Mouse (Mus musculus) regulatory T cell (primary cell): ENCODE measurements at regions not wholly inside any gene's neighbourhood (a gene's known extent, or its start where the extent isn't known, plus 50 kb on each side); places are given as distances from the start of the nearest gene placed in this dataset.

Experiments used
- in situ Hi-C: fragments of 300-600 bp; cut with MboI, MseI; formaldehyde crosslinking; loops from one replicate; pipeline ENCODE4 v1.15.1; 2025; ENCODE audit warnings: high pct_unique_total_duplicates

DNA sequence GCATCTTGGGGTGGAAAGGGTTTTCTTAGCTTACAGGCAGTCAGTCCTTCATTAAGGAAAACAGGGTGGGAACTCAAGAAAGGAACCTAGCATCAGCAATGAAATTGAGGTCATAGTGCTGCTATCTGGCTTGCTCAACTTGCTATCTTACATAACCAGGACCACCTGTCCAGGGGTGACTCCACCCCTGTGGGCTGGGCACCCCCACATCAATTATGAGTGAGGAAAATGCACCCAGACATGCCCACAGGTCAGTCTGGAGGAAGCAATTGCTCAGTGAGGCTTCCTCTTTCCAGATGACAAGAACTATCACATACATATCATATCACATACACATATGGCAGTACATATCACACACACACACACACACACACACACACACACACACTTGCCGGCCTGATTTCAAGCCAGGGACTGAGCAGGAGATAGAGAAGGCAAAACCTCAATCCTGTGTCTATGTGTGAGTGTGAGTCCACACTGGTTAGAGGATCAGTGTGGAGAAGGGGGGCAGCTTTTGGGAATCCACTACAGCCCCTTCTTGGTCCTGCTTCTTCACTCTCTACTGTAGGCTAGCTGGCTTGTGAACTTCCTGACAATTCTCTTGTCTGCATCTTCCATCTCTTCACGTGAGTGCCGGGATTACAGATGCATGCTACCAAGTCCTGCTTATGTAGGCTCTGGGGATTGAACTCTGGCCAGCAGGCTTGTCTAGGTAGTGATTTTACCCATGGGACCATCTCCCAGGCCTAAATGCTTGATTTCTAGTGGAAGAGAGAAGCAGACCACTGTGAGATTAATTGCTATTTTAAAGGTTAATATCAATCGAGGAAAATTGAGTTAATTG, 96.4 kb upstream of the Pgrmc2 start:
- in situ Hi-C loops, result no loop called here

DNA sequence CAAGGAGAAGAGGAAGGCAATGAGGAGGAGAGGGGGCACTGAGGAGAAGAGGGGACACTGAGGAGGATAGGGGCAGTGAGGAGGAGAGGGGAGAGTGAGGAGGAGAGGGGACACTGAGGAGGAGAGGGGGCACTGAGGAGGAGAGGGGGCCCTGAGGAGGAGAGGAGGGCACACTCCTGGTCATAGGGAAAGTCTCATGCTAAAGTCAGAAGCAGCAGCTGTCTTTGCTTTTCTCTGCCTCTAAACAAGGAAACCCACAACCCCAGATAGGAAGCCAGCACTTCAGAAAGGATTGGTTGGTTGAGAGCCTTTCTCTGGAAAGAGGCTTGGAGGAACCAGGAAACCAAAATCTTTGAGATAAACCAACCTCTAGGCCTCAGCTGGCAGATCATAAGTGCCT, 94.3 kb upstream of the Pgrmc2 start:
- in situ Hi-C loops, result no loop called here

DNA sequence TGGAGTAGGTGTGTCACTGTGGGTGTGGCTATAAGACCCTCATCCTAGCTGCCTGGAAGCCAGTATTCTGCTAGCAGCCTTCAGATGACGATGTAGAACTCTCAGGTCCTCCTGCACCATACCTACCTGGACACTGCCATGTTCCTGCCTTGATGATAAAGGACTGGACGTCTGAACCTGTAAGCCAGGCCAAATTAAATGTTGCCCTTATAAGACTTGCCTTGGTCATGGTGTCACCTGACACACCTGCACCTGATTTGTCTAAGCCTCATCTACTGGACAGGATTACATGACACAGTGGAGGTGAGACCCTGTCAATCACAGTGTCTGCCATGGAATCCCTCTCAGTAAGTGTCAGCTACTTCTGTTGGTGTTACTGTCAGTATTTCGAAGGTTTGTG, 92.5 kb upstream of the Pgrmc2 start:
- in situ Hi-C loops, result no loop called here

DNA sequence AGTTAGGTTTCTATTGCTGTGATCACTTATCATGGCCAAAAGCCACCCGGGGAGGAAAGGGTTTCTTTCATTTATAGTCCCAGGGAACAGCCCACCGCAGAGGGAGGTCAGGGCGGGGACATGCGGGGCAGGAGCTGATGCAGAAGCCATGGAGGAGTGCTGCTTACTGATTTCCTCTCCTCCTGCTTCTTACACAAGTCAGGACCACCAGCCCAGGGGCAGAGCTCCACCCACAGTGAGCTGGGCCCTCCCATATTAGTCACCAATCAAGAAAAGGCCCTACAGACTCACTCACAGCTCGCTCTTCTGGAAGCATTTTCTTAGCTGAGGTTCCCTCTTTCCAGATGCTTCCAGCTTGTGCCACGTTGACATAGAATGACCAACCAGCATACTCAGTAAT, 90.7 kb upstream of the Pgrmc2 start:
- in situ Hi-C loops, result no loop called here

DNA sequence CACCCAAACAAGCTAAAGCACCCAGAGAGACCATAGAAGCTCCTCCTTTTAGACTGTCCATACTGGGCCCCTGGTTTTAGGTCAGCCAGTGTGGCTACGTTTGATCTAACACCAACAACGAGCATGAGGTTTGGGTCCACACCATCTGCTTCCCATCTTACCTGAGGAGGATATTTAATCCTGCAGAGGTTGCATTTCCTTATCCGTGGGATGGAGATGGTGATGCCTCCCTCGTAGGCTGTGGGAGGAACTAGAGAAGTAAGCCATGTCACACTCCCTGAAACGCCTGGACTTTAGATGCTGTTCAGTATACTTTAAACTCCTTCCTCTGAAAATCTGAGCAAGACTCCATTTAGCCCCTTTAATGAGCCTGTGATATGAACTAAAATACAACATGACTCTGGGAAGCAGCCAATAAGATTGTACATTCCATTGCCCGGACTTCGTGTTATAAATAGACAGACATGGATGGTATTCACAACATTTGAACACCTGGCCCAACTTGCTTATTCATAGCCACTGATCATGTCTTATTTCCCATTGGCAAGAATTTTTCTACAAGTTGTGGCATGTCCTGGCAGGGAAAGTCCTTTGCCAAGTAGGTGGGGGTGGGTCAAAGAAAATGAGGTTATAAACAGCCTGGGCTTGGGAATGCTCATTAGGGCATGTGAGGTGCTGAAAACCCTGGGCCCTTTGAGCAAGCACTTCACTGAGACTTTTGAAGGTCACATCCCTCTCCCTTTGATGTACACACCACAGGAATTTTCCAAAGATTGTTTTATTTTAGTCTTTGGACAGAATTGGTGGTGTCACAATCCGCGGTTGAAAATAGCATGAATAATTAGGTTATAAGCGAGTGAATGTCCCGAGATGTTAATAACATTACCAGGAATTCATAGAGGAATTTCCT, 89.7 kb upstream of the Pgrmc2 start:
- in situ Hi-C loops, result no loop called here

DNA sequence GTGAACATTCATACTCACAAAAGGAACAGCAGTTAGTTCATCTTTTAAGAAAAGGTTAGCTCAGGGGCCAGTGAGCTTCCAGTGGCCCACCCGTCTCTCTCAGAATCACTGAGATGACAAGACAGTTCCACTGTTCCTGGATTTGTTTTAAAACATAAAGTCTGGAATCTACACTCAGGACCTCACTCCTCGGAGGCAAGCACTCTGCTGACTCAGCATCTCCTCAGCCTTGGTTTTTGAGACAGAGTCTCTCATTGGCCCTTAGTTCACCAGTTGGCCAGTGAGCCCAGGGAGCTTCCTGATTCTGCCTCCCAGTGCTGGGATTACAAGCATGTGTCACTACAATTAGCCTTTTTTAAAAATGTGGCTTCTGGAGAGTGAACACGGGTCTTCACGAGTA, 88.9 kb upstream of the Pgrmc2 start:
- in situ Hi-C loops, result no loop called here

DNA sequence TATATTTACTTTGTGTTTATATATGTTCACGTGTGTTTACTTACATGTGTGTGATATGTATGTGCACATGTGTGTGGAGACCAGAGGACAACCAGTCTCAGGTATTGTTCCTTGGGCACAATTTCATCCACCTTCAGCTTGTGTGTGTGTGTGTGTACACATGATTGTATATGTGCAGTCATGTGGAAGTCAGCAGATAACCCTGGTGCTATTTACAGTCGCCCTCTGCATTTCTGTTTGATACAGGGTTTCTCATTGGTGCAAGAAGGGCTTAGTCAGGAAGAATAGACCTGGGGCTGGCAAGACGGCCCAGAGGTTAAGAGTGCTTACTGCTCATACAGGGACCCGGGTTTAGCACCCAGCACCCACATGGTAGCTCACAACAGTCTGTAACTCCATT, 88.5 kb upstream of the Pgrmc2 start:
- in situ Hi-C loops, result no loop called here

DNA sequence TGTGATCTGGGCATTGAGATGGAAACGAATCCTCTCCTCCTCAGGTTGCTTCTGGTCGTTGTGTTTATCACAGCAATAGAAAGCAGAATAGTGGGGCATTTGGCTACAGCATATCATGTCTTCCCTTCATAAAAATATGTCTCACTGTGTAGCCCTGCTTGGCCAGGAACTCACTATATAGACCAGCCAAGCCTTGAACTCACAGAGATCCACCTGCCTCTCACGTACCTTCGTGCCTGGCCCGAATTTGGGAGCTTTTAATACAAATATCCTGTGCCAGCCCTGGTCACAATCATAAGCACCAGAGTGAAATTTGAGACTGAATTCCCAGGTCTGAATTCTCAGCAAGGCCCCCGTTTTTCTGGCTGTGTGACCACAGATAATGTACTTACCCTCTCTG, 87.7 kb upstream of the Pgrmc2 start:
- in situ Hi-C loops, result no loop called here

DNA sequence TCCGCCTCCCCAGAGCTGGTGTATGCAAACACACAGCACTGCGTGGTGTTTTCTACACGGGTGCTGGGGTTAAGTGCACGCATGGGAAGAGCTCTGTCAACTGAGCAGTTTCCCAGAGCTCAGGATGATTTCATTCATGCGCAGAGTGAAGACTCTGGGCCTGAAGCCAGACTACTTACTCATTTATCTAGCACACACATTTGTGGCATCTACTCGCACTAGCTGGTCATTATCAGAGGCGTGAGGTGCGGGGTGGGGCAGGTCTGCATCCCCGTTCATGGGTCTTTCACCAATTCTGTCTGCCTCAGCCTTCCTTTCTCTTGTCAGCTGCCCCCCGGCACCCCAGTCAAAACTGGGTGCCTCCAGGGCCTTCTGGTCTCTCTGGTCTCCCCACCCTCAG, 86.6 kb upstream of the Pgrmc2 start:
- in situ Hi-C loops, result no loop called here

DNA sequence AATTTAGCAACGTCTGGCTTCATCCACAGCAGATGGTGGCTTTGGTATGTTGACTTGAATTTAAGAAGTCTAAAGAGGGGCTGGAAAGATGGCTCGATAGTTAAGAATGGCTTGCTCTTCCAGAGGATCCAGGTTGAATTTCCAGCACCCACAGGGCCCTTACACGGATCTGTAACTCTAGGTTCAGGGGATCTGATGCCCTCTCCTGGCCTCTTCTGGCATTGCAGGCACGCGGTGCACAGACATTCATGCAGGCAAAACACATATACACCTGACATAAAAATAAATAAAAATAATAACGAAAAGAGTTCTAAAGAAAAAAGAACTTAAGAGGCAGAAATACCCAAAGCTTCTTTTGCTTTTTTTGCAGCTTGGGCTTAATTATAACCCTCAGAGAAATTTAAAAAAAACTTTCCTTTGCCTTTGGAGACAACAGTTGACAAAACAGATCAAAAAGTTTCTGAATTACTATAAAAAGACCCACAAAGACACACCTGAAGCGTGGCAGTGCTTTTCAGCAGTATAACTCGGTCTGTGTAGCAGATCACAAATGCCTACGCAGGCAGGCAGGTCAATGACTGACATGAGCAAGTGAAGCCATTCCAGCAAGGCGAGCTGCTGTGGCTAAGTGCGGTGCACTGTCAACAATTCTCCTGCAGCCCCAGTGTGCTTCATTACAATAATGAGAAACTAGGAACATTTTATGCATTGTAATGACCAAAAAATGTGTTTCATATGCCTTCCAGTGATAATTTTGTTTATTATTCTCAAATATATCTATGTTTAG, 85.5 kb upstream of the Pgrmc2 start:
- in situ Hi-C loops, result no loop called here

DNA sequence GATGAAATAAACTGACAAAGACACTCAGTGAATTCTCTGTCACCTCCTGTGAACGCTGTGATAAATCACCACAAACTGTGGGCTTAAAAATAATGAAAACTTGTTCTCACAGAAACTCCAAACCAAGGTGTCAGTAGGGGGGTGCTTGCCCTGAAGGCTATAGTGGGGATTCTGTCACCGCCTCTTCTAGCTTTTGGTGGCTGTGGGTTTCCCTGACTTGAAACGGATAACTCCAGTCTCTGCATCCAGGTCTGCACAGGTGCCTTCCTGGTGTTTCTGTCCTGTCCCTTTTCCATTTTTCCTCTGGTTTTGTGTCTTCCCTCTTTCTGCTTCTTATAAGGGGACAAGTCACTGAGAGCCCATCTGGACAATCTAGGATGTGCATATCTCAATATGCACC, 84.6 kb upstream of the Pgrmc2 start:
- in situ Hi-C loops, result no loop called here

DNA sequence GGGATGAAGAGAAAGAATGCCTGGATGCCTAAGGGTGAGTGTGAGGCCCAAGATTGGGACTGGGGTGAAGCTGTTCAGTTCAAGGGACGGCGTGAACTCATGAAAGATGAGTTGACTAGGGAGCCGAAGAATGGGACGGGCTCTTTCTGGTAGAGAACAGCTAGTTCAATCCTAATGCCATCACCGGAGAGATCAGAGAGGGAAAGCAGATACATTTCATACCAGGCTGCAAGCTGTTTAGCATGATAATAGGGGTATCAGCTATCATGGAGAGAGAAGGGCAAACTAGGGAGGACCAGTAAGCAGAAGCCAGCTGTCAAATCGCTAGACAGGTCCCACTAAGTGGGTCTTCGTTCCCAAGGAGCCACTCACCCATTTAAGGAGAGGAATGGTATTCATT, 81.9 kb upstream of the Pgrmc2 start:
- in situ Hi-C loops, result loop anchor here (5.0 kb wide), 1 partner anchor 53 kb away; no protein-coding TSS in a partner anchor

DNA sequence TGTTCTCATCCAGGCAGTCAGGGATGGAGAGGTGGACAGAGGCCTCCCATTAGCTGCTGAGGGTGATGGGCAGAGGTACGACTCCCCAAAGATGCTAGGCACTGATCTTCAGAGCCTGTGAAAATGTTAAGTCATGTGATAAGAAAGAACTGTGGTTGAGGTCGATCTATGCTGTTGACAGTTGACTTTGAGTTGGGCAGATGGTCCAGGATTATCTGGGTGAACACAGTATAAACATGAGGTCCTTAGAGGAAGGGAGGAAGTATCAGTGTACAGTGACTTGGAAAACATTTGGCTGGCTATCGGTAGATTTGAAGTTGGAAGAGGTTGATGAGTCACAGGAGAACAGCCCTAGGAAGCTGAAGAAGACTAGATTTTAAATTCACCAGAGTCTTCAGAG, 80.9 kb upstream of the Pgrmc2 start:
- in situ Hi-C loops, result loop anchor here (5.0 kb wide), 1 partner anchor 54 kb away; no protein-coding TSS in a partner anchor

DNA sequence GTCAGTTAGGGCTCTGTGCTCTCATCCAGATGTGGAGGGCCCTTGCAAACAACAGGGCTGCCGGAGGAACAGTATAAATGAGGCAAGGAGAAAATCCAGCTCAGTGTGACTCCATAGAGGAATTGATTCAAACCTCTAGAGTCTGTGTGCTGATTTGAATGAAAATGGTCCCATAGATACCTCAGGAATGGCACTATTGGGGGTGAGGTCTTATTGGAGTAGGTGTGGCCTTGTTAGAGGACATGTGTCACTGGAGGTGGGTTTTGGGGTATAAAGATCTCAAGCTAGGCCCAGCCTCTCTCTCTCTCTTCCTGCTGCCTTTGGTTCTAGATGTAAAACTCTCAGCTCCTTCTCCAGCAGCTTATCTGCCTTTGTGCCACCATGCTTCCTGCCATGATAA, 79.7 kb upstream of the Pgrmc2 start:
- in situ Hi-C loops, result loop anchor here (5.0 kb wide), 1 partner anchor 55 kb away; no protein-coding TSS in a partner anchor

DNA sequence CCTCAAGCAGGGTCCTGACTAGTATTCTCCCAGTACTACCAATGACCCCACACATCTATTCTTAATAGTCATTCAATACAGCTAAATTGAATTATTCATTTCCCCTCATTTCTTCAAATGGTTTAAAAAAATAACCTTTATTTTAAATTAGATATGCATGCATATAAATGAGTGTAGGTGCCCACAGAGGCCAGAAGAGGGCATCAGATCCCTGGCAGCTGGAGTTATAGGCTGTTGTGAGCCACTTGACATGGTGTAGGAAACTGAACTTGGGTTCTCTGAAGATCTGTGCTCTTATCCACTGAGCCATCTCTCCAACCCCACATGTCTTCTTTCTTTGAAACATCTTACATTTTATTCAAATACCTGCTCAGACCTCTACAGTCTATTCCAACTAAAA, 77.8 kb upstream of the Pgrmc2 start:
- in situ Hi-C loops, result loop anchor here (5.0 kb wide), 1 partner anchor 57 kb away; no protein-coding TSS in a partner anchor

DNA sequence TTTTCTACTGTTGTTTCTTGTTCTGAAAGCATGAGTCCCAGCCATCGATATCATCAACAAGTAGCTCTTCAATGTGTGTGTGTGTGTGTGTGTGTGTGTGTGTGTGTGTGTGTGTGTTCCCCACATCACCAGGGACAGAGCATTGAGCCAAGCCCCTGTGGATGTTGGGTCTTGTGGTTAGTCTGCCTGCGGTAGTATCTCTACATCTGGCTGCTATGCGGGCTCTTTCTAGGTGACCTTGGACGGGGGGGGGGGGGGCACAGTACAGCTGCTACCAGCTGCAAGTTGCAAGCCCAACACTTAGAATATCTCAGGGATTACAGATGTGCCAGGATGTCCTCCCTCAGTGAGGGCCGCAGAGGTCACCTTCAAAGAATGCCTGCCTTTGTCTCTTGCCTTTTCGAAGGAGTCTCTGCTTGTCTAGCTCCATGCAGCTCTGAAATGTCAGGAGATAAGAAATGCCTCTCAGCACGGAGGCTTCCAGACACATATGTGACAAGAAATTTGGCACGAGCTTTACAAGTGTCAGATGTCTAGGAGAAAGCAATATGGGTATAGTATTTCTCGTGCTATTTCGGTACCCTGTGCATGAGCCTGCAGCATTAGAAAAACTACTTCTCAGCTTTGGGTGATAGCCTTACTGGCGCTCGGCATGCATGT, 75.6 kb upstream of the Pgrmc2 start:
- in situ Hi-C loops, result no loop called here

DNA sequence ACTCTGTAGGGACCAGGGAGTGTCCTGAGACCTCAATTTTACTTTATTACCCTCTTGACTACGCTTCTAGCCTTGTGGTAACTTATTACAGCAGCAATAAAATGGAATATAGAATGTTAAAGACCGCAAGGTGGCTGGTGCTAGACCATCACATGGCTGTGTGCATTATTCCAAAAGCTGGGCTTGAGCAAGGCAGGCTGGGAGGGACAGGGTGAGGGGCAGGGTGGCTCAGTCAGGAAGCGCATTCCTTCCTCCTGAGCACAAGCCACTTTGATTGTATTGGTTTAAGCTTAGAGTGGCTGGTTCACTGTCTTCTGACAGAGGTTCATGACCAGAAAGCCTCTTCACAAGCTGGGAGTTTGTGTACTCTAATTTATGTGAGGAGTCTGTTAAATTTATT, 74.6 kb upstream of the Pgrmc2 start:
- in situ Hi-C loops, result no loop called here

DNA sequence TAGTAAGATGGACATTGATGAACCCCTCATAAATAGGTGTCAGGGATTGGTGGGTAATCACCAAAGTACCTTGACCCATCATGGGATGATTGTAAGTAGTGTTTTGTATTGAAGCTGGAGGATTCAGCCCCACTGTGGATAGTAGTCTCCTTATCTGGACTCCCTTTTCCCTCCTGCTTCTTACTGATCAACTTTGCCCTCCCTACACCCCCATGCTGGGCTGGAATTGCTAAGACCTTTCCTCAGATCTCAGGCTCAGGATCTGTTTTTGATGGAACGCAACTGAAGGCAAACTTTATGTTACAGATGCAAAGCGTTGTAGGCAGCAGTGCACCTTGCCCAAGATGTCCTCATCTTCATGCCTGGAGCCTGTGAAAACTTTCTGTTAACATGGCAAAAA, 73.7 kb upstream of the Pgrmc2 start:
- in situ Hi-C loops, result no loop called here

DNA sequence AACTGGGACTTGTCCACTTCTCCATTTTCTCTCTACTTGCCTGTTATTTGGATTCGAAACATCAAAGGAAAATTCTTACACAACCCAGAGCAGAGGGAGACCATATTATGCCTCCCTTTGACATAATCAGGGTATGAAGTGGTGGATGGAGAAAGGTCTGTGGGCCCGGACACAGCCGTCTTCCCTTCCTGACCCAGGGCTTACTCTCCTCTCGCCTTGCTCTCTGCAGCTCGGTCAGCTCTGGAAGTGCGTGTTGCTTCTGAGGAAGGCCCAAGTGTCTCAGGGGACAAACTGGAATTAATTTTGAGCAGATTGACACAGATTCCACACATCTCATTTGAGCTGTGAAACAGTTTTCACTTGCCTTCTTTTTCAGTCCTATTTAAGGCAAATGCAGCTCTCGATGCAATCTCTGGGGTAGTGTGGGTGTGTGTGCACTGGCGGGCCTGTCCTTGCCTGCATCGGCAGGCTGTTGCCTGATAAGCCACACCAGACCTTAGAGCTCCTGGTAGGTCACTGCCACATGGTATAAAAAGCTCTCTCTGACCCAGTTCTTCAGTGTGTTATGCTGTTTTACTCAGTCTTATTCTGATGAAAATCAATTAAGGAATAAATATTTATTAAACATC, 72.4 kb upstream of the Pgrmc2 start:
- in situ Hi-C loops, result no loop called here

DNA sequence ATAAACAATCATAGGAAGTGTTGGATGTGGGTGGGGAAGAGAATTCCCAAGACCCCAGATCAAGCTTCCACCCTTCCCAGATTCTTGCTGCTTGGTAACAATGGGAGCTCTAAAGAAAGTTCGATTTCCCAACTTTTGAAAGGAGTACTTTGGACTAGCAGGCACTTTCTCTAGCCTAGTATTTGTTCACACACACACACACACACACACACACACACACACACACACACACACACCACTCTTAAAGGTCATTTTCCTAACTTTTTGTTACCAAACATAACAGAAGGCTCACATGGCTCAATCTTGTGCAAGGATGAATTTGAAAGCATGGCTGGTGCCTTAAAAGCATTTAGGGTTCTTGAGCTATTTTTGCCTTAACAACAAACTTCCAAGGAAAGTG, 71.6 kb upstream of the Pgrmc2 start:
- in situ Hi-C loops, result no loop called here

DNA sequence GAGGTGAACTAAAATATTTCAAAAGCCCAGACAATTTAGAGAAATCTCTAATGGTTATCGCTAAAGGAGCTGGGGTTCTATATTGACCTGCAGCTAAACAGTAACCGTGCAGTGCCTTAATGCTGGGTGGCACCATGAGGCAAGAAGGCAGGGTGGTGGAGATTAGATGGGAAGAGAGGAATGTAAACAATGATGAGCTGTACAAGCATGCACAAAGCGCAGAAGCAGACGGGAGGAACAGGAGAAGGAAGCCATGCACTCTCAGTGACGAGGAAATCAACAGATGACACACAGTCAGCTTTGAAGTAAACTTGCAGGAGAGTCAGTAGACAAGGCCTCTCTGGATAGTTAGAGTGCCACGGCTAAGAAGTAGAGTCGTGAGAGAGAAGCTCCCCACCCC, 69.1 kb upstream of the Pgrmc2 start:
- in situ Hi-C loops, result no loop called here
